10 mouse cellular contexts compared by ENCODE assay signal in the genomic region with DNA sequence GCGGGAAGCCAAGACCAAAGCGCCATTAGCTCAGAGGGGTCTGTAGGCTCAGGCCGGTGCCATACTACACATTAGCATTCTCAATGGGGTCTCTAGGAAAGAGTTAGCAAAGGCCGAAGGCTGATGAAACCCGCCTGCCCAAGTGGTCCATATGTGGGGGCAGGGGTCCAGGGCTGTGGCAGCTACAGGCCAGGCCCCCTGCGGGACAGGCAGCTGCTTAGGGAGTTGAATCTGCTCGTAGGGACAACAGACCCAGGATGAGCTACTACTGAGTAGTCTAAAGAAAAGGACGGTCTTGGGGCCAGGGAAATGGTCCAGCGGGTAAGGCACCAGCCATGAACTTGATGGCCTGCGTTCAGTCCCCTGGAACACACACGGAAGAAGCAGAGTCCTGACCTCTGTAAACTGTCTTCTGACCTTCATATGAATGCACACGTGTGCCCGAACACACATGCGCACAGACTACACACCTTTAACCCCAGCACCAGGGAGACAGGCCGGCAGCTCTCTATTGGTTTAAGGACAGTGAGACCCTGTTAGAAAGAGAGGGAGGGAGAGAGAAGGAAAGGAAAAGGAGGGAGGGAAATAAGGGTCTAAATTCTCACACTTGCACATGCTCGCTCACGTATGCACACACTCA.
DNase-seq lines count a peak whose midpoint lies in the region; ATAC-seq and TF ChIP-seq lines count a peak whose summit lies in the region.
"Had no signal": no experiment of that assay in that cellular context is flagged by ENCODE, and none has a peak within 500 bp of the region (broad histone marks: within the 10 kb centered on the region; RNA-seq: fewer than 3 reads in every experiment).

No protein-coding gene starts in this region.

- H3K4me3 ChIP-seq in forebrain, embryonic 10.5 days: no peak overlapping the region
- H3K4me3 ChIP-seq in forebrain, postnatal 0 days (ENCODE audit: low read depth, low read length): no peak overlapping the region
- H3K4me3 ChIP-seq in layer of hippocampus, adult 2 months: no peak overlapping the region
- no peak overlapping the region for H3K4me3 ChIP-seq in limb, embryonic 10.5 days
- H3K4me3 ChIP-seq: embryonic facial prominence, embryonic 15.5 days had no signal

- no peak for TF ChIP-seq CTCF in forebrain, postnatal 0 days (IDR thresholded peaks at IDR 0.05; ENCODE audit: low read depth)
- no peak for TF ChIP-seq CTCF in layer of hippocampus, adult 2 months (conservative IDR thresholded peaks at IDR 0.05)

- H3K27me3 ChIP-seq in forebrain, embryonic 10.5 days (ENCODE audit: poor library complexity, severe bottlenecking): no peaks in the 10 kb centered on the region
- no peaks in the 10 kb centered on the region for H3K27me3 ChIP-seq in forebrain, postnatal 0 days (ENCODE audit: insufficient read depth, low read length)
- H3K27me3 ChIP-seq in limb, embryonic 10.5 days (ENCODE audit: low read depth, poor library complexity, severe bottlenecking): no peaks in the 10 kb centered on the region
- H3K27me3 ChIP-seq: embryonic facial prominence, embryonic 15.5 days had no signal

- no peak overlapping the region for H3K4me2 ChIP-seq in forebrain, postnatal 0 days (ENCODE audit: low read depth)
- H3K4me2 ChIP-seq: embryonic facial prominence, embryonic 15.5 days had no signal

- ATAC-seq in forebrain, postnatal 0 days: no peak
- no peak for ATAC-seq in megakaryocyte-erythroid progenitor cell, adult 5-6 weeks (replicated peaks; ENCODE audit: low FRiP score, low TSS enrichment, poor library complexity, severe bottlenecking)

- H3K4me1 ChIP-seq in forebrain, embryonic 10.5 days: peaks cover 21% of the 10 kb centered on the region
- H3K4me1 ChIP-seq in forebrain, postnatal 0 days (ENCODE audit: insufficient read depth): no peaks in the 10 kb centered on the region
- peaks cover 18% of the 10 kb centered on the region for H3K4me1 ChIP-seq in limb, embryonic 10.5 days

- WGBS in forebrain, embryonic 10.5 days: 92% methylated on average over 17 of the region's 17 CpGs
- WGBS in forebrain, postnatal 0 days: 87% methylated on average over 17 of the region's 17 CpGs
- WGBS in limb, embryonic 10.5 days: 93% methylated on average over 17 of the region's 17 CpGs

- H3K27ac ChIP-seq in forebrain, embryonic 10.5 days: peak overlapping the region; percentile 32; the same call in 1 of the 2 replicates
- H3K27ac ChIP-seq in forebrain, postnatal 0 days (ENCODE audit: low read depth, low read length): no peak overlapping the region
- peak overlapping the region; percentile 73 for H3K27ac ChIP-seq in layer of hippocampus, adult 2 months
- peak overlapping the region; percentile 25; the same call in 1 of the 2 replicates for H3K27ac ChIP-seq in limb, embryonic 10.5 days
- H3K27ac ChIP-seq: macrophage had no signal

- no peak for DNase-seq in forebrain, embryonic 10.5 days (ENCODE audit: extremely low spot score, low spot score)
- DNase-seq in forebrain, postnatal 0 days: no peak
- no peak for DNase-seq in layer of hippocampus, adult 2 months (ENCODE audit: low spot score in 2 of 2)
- no peak for DNase-seq in layer of hippocampus, adult 11-12 months (ENCODE audit: low spot score)
- DNase-seq in R1 (ENCODE audit: low read depth, low spot score): peak; percentile 55
- no peak for DNase-seq in limb, embryonic 10.5 days (ENCODE audit: low spot score)
- DNase-seq in kidney, postnatal 4 days: no peak

- H3K36me3 ChIP-seq in forebrain, embryonic 10.5 days (replicated peaks): peaks cover 98% of the 10 kb centered on the region
- H3K36me3 ChIP-seq in forebrain, postnatal 0 days (ENCODE audit: insufficient read depth): peaks cover 61% of the 10 kb centered on the region
- H3K36me3 ChIP-seq in limb, embryonic 10.5 days: peaks cover 98% of the 10 kb centered on the region

- no peak overlapping the region for H3K9ac ChIP-seq in forebrain, postnatal 0 days
- H3K9ac ChIP-seq: embryonic facial prominence, embryonic 15.5 days had no signal

- no peaks in the 10 kb centered on the region for H3K9me3 ChIP-seq in forebrain, embryonic 10.5 days
- H3K9me3 ChIP-seq in forebrain, postnatal 0 days (ENCODE audit: low read length): no peaks in the 10 kb centered on the region
- H3K9me3 ChIP-seq in limb, embryonic 10.5 days (replicated peaks): no peaks in the 10 kb centered on the region
- H3K9me3 ChIP-seq: embryonic facial prominence, embryonic 15.5 days had no signal
